Mouse (Mus musculus) megakaryocyte, embryonic 14.5 days (primary cell): Measurements from ENCODE around the gene Hyal1.

Source experiments
- FLI1 ChIP-seq: IDR thresholded peaks from 2 replicates; pipeline ENCODE4 v1.6.1; 2012; ENCODE audit warnings: low read length, inconsistent platforms, mixed read lengths
- GATA1 ChIP-seq: IDR thresholded peaks from 3 replicates; pipeline ENCODE4 v1.6.1; 2012; ENCODE audit warnings: mixed read lengths, low read length, inconsistent platforms, borderline replicate concordance

DNA sequence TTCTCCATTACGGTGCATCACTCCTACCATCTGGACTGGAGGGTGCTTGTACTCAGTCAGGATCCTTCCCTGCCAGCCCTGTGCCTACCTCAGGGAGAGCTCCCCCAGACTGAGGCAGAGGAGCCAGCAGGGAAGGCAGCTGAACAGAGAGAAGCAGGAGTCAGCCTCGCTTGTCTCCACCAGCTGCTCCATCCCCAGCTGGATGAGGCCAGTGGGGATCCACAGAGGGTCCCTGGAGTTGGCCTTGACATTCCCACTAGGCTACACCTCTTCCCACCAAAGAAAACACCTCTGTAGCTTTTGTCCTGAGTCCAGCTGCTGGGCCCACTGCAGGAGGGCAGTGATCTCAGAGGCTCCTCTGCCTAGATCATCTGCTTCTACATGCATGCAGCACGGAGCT is 48.2 kb downstream of the Hyal1 start:
- TF ChIP-seq FLI1 (no peak), GATA1 (no peak)
